Mouse (Mus musculus) ES-Bruce4 (cell line): ENCODE results near the gene Olfr571. TPM values are rescaled to one million over a fixed set of nuclear protein-coding genes. Genes with fewer than 3 reads are reported as not detected.

ENCODE experiments used
- H3K27ac ChIP-seq: 2 replicates; pipeline ENCODE4 v1.5.1; 2012; ENCODE audit warnings: low read length, inconsistent platforms; ENCODE audit not compliant: insufficient read depth
- H3K27me3 ChIP-seq: 2 replicates; pipeline ENCODE4 v1.6.1; 2012; ENCODE audit warnings: mild to moderate bottlenecking, low read length, inconsistent platforms; ENCODE audit not compliant: control insufficient read depth, poor library complexity, insufficient read depth, severe bottlenecking
- H3K36me3 ChIP-seq: 2 replicates; pipeline ENCODE4 v1.6.1; 2012; ENCODE audit warnings: inconsistent platforms, mild to moderate bottlenecking, low read length, moderate library complexity; ENCODE audit not compliant: control insufficient read depth, poor library complexity, insufficient read depth, severe bottlenecking
- H3K4me1 ChIP-seq: one replicate; pipeline ENCODE4 v1.8.1; 2011; ENCODE audit warnings: low read length; ENCODE audit not compliant: control insufficient read depth, insufficient read depth
- H3K4me3 ChIP-seq: 2 replicates; pipeline ENCODE4 v1.5.1; 2011; ENCODE audit warnings: low read depth, mild to moderate bottlenecking, low read length
- H3K9ac ChIP-seq: 2 replicates; pipeline ENCODE4 v1.6.1; 2012; ENCODE audit warnings: low read depth, mild to moderate bottlenecking, inconsistent platforms; ENCODE audit not compliant: poor library complexity, severe bottlenecking
- H3K9me3 ChIP-seq: replicated peaks from 2 replicates; pipeline ENCODE4 v1.6.1; 2012; ENCODE audit warnings: mild to moderate bottlenecking, low read length, inconsistent platforms; ENCODE audit not compliant: control insufficient read depth, poor library complexity, insufficient read depth, severe bottlenecking
- CTCF ChIP-seq: IDR thresholded peaks from one replicate; pipeline ENCODE4 v1.8.1; 2011; ENCODE audit warnings: low read depth, low read length
- EP300 ChIP-seq: IDR thresholded peaks from 2 replicates; pipeline ENCODE4 v1.6.1; 2011; ENCODE audit warnings: low read depth, low read length; ENCODE audit not compliant: insufficient read depth
- POLR2A ChIP-seq: IDR thresholded peaks from one replicate; pipeline ENCODE4 v1.8.1; 2011; ENCODE audit warnings: low read length; ENCODE audit not compliant: insufficient read depth
- polyA plus RNA-seq: library from polyadenylated mRNA; stranded (reverse); fragments of >200 nt; gene quantifications from 2 replicates; pipeline ENCODE4 v1.2.4, GENCODE M21; 2011; ENCODE audit warnings: low read depth; ENCODE audit not compliant: missing spikeins, insufficient read depth, insufficient read length

The Olfr571 gene
- polyA plus RNA-seq, 1 experiment = 0.39 TPM

GRCm38 (mm10) chr7:102915261-102915660 lies 2.1 kb downstream of the Olfr571 start:
- no peaks in the 10 kb centered on the region for H3K9me3 ChIP-seq
- TF ChIP-seq POLR2A = no peak
- TF ChIP-seq CTCF = no peak
- no peak for TF ChIP-seq EP300
- H3K27ac ChIP-seq = no peak overlapping the region
- no peaks in the 10 kb centered on the region for H3K4me1 ChIP-seq
- no peaks in the 10 kb centered on the region for H3K36me3 ChIP-seq
- no peak overlapping the region for H3K9ac ChIP-seq
- no peaks in the 10 kb centered on the region for H3K27me3 ChIP-seq
- H3K4me3 ChIP-seq = no peak overlapping the region

GRCm38 (mm10) chr7:102890782-102891181 lies 26.6 kb downstream of the Olfr571 start, which contains the start of gene Olfr569:
TSS of gene Olfr569 (minus strand) at chr7:102890882.
- TF ChIP-seq CTCF (no peak), POLR2A (no peak), EP300 (no peak)
- Histone ChIP-seq H3K36me3 (no peaks in the 10 kb centered on the region), H3K9ac (no peak within 1 kb of the TSS), H3K27ac (no peak within 1 kb of the TSS), H3K4me1 (no peaks in the 10 kb centered on the region), H3K27me3 (no peaks in the 10 kb centered on the region), H3K9me3 (no peaks in the 10 kb centered on the region), H3K4me3 (no peak within 1 kb of the TSS)

DNA sequence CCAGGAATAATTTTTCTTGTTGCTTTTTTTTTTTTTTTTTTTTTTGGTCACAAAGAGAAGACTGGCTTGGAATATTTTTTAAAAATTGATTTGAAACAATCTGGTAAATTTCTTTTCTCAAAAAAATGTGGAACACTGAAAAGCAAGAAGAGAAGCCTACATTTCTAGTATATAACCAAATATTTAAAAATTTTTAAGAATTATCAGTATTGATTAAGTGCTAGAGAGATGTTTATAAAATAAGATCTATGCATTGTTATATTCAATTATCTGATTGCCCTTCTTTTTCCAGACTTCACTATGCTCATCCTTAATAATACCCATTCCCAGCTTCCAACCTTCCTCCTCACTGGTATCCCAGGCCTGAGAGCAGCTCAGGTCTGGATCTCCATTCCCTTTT lies 40.5 kb downstream of the Olfr571 start, which contains the start of gene Olfr568:
Gene Olfr568, plus strand, starts transcription at position 301 of the 400 bp plus-strand sequence.
- H3K27me3 ChIP-seq = no peaks in the 10 kb centered on the region
- TF ChIP-seq CTCF = no peak
- TF ChIP-seq EP300 = no peak
- no peak for TF ChIP-seq POLR2A
- H3K4me1 ChIP-seq = no peaks in the 10 kb centered on the region
- H3K9me3 ChIP-seq = no peaks in the 10 kb centered on the region
- no peak within 1 kb of the TSS for H3K4me3 ChIP-seq
- no peaks in the 10 kb centered on the region for H3K36me3 ChIP-seq
- no peak within 1 kb of the TSS for H3K9ac ChIP-seq
- H3K27ac ChIP-seq = no peak within 1 kb of the TSS

DNA sequence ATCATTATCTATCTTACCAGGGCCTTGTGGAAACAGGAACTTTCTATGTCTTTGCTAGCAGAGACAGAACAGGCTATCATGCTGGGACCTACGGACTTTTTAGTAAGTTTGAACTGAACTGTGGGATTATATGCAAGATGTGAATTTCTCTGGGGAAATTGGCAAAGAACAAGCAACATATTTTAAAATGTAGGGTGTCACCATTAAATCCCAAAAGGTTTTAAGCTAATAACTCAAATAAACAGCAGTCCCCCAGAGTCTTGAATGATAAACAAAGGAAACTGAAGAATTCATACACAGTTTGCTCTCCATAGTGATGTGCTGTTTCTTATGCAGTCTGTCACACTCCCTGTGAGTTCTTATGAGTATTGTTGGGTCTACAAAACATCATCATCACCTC lies 58.7 kb downstream of the Olfr571 start, which contains the start of gene Olfr566:
Gene Olfr566, minus strand, starts transcription at position 101 of the 400 bp plus-strand sequence.
- TF ChIP-seq CTCF = no peak
- TF ChIP-seq POLR2A = no peak
- no peak for TF ChIP-seq EP300
- no peaks in the 10 kb centered on the region for H3K27me3 ChIP-seq
- H3K4me3 ChIP-seq = no peak within 1 kb of the TSS
- no peak within 1 kb of the TSS for H3K9ac ChIP-seq
- H3K27ac ChIP-seq = no peak within 1 kb of the TSS
- no peaks in the 10 kb centered on the region for H3K4me1 ChIP-seq
- H3K36me3 ChIP-seq = no peaks in the 10 kb centered on the region
- H3K9me3 ChIP-seq = no peaks in the 10 kb centered on the region

DNA sequence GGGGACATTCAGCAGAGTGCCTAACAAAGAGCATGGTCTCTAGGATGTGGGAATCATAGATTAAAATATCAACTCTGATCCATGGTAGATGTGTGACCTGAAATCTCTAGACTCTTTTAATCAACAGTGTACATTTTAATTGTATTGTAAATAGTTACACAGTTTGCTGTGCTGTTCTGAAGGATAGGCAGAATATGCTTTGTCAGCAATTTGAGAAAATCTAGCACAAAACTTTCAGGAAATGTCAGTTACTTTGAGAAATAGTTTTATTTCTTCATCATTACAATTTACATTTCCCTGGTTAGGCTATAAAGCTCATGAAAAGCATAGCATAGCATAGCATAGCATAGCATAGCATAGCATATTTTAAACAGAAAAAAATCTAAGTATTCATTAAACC lies 61.5 kb downstream of the Olfr571 start:
- Histone ChIP-seq H3K4me1 (no peaks in the 10 kb centered on the region), H3K27ac (no peak overlapping the region), H3K9ac (no peak overlapping the region), H3K36me3 (no peaks in the 10 kb centered on the region), H3K4me3 (no peak overlapping the region), H3K27me3 (no peaks in the 10 kb centered on the region), H3K9me3 (no peaks in the 10 kb centered on the region)
- TF ChIP-seq EP300 (no peak), CTCF (no peak), POLR2A (no peak)

Other genes with a start within 250 kb of the Olfr571 start
- 7.6 and 9.9 TPM in 2 replicates for gene Trim68, start 230.2 kb downstream of the Olfr571 start, polyA plus RNA-seq
- not detected in 2 replicates for gene Olfr557, start 221.6 kb downstream of the Olfr571 start, polyA plus RNA-seq
- not detected in 2 replicates for gene Olfr558, start 215.3 kb downstream of the Olfr571 start, polyA plus RNA-seq
- not detected in 2 replicates for gene Olfr33, start 198.5 kb downstream of the Olfr571 start, polyA plus RNA-seq
- not detected in 2 replicates for gene Olfr559, start 190.0 kb downstream of the Olfr571 start, polyA plus RNA-seq
- not detected in 2 replicates for gene Olfr560, start 158.2 kb downstream of the Olfr571 start, polyA plus RNA-seq
- not detected in 2 replicates for gene Olfr78, start 158.1 kb downstream of the Olfr571 start, polyA plus RNA-seq
- not detected in 2 replicates for gene Olfr561, start 146.3 kb downstream of the Olfr571 start, polyA plus RNA-seq
- gene Olfr564, start 114.1 kb downstream of the Olfr571 start, polyA plus RNA-seq = not detected in 2 replicates
- not detected in 2 replicates for gene Olfr566, start 58.8 kb downstream of the Olfr571 start, polyA plus RNA-seq
- gene Olfr568, start 40.4 kb downstream of the Olfr571 start, polyA plus RNA-seq = not detected in 2 replicates
- gene Olfr569, start 26.7 kb downstream of the Olfr571 start, polyA plus RNA-seq = not detected in 2 replicates
- gene Olfr570, start 23.0 kb downstream of the Olfr571 start, polyA plus RNA-seq = not detected in 2 replicates
- gene Olfr572, start 6.9 kb upstream of the Olfr571 start, polyA plus RNA-seq = not detected in 2 replicates
- not detected in 2 replicates for gene Olfr573-ps1, start 25.0 kb upstream of the Olfr571 start, polyA plus RNA-seq
- not detected in 2 replicates for gene Olfr574, start 30.9 kb upstream of the Olfr571 start, polyA plus RNA-seq
- gene Olfr575, start 41.2 kb upstream of the Olfr571 start, polyA plus RNA-seq = not detected in 2 replicates
- gene Olfr576, start 45.1 kb upstream of the Olfr571 start, polyA plus RNA-seq = 0.19 TPM in 1 of 2 replicates, not detected in the other
- gene Olfr577, start 58.4 kb upstream of the Olfr571 start, polyA plus RNA-seq = not detected in 2 replicates
- not detected in 2 replicates for gene Olfr578, start 71.8 kb upstream of the Olfr571 start, polyA plus RNA-seq
- not detected in 2 replicates for gene Olfr582, start 120.5 kb upstream of the Olfr571 start, polyA plus RNA-seq
- gene Olfr583, start 133.8 kb upstream of the Olfr571 start, polyA plus RNA-seq = not detected in 2 replicates
- not detected in 2 replicates for gene Olfr584, start 164.3 kb upstream of the Olfr571 start, polyA plus RNA-seq
- not detected in 2 replicates for gene Olfr585, start 180.2 kb upstream of the Olfr571 start, polyA plus RNA-seq
- gene Olfr586, start 208.1 kb upstream of the Olfr571 start, polyA plus RNA-seq = not detected in 2 replicates
- gene Olfr588-ps1, start 223.3 kb upstream of the Olfr571 start, polyA plus RNA-seq = not detected in 2 replicates
- not detected in 2 replicates for gene Olfr589, start 238.8 kb upstream of the Olfr571 start, polyA plus RNA-seq